Mouse (Mus musculus) left cerebral cortex, adult 8-10 months (tissue): ENCODE measurements around the gene Foxc2. TPM values are rescaled to one million over a fixed set of nuclear protein-coding genes. Genes with fewer than 3 reads are reported as not detected.

Source experiments
- DNase-seq, 2 experiments: peaks; one replicate each; pipeline ENCODE4 v3.0.0; 2022; ENCODE audit warnings: low spot score in 2 of 2
- total RNA-seq, 4 experiments: library from RNA; stranded (reverse); gene quantifications; 2 replicates each; pipeline ENCODE4 v1.2.4; 2022

Gene Foxc2
- 1 to 10 TPM; 1.2 to 2.2 (median 1.9) TPM for total RNA-seq

GRCm38 (mm10) chr8:121115948-121116347, at the start of gene Foxc2:
Gene Foxc2, plus strand, starts transcription at chr8:121116171.
- peak in 1 of 2 experiments; percentile 42 for DNase-seq

GRCm38 (mm10) chr8:121071454-121071853, 44.5 kb upstream of the Foxc2 start:
- no peak for DNase-seq

GRCm38 (mm10) chr8:121072406-121073130, 43.4 kb upstream of the Foxc2 start:
- DNase-seq, result no peak

DNA sequence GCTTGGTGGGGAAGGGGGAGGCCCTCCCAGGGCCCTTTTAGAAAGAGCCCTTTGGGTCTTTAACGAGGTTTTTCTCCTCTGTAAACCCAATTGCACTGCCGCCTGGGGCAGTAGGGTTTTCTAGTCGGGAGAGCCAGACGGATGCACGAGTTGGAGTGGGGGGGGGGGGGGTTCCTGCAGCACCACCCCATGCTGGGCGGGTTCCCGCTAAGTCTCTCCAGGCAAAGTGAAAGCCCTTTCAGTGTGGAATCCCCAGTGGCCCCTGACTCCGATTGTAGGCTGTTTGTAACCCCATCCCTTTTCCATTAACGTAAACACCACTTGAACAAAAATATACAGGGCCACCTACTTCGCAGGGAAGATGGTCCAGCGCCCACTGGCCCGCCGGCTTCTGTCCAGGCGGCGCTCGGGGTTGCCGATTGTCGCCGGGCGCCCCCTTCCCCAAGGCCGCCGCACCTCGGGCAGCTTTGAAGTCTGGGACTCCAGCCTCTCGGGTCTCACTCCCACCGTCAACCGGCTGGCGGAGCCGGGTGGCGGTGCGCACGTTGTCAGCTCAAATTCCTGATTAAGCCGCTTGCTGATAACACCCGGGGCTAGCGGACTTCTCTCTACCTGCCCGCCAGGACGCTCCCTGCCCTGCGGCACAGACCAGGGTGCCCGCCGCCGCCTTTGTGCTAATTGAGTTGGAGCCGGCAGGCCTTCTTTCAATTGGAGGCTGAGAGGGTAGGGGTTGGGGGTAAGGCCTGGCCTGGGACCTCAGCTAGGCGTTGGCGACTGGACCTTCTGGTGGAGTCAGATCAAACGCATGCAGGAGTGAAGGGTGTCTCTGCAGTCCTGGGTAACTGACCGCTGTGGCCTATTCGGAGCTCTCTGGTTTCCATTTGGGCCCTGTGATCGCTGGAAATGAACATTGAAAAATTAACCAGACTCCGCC, 42.5 kb upstream of the Foxc2 start:
- no peak for DNase-seq

GRCm38 (mm10) chr8:121074108-121074847, 41.7 kb upstream of the Foxc2 start:
- DNase-seq, result no peak

DNA sequence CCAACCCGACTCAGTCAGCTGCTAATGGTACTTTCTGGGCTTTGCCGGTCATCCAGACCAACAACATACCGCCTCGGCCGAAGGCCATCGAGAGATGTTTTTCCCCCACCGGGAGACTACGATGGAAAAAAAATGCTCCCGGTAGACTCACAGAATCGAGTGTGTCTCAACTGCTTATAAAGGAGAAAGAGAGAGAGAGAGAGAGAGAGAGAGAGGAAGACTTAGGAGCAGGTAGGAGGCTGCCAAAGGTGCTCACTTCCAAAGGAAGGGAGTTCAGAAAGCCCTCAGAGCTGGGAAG, 41.2 kb upstream of the Foxc2 start:
- no peak for DNase-seq

- no peak for DNase-seq
Observed at GRCm38 (mm10) chr8:121075936-121076335, 40.0 kb upstream of the Foxc2 start.

DNA sequence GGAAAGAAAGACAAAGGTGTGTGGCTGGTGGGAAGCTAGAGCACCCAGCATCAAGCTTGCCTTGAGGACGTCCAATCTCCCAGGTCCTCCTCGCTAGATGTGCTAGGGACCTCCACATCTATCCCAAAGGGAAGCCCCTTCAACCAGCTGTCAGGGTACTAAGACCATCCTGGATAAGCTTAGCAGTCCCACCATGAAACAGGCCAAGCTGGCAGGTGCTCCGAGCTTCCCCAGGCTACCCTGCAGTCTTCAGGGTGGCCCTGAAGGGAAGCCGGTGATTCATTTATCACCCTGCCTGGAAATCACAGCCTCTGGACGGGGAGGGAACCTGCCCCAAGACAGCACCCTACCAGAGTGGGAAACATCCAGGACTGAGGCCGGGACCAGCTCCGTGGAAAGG, 39.4 kb upstream of the Foxc2 start:
- no peak for DNase-seq

DNA sequence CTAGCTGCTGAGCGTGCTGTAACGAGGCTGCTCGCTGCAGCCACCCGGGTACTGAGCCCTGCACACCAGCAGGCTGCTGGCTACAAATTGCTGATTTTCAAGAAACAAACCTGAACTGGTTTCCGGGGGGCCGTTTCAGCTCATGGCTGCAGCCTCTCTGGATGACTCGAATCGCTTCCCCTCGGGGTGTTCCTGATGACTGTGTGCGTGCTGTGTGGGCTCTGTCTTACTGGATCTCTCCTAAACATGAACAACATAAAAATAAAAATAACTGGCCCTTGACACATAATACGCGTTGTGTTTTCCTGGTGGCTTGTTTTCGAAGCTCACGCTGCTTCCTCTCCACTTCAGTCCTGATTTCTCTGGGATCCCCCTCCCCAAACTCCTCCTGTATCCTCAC, 37.2 kb upstream of the Foxc2 start:
- DNase-seq, result no peak

GRCm38 (mm10) chr8:121079201-121079600, 36.8 kb upstream of the Foxc2 start:
- no peak for DNase-seq

DNA sequence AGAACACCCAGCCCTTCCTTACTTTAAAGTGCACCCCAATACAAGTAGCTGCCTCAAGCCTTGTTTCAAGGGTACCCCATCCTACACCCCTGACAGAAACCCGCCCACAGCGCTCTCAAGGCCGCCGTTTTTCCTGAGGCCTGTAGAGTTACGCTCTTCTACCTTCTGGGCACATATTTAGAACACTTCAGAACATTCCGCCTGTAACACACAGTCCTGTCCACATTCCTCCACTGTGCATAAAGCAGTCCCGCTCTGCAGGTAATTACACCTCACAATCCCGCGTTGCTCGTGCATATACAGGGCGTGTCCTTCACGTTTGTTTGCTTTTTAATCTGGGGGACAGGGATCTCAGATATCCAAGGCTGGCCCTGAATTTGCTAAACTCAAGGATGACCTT, 36.0 kb upstream of the Foxc2 start:
- DNase-seq, result no peak

DNA sequence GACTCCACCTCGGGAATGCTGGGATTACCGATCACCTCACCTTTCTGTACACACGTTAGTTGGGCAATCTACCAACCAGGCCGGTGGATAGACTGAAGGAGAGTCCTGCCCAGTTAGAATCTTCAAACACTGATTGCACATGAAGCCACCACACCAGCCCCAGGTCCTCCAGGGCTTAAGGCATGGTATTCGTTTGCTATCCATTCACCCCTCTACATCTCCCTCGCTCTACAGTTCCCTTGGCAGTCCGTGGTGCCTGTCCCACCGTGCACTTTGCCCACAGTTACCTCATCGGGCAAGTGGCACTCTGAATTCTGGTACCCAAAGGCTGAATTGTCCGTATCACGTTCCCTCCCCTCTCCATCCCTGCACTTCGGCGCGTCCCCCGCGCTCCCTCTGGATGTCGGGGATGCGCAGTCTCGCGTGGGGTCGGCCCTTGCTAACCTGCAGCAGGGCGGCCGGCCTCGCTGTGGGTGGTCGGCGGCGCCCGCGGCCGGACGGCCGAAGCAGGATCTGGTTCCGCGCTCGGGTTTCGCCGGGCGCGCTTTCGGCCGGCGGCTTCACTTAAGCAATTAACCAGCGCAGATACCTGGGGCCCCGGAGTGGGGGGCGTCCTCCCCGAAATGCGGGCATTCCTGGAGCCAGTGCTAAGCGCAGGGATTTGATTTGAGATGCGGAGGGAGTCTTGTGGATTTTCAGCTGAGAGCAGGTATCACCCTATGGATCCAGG, 35.4 kb upstream of the Foxc2 start:
- DNase-seq, result no peak

DNA sequence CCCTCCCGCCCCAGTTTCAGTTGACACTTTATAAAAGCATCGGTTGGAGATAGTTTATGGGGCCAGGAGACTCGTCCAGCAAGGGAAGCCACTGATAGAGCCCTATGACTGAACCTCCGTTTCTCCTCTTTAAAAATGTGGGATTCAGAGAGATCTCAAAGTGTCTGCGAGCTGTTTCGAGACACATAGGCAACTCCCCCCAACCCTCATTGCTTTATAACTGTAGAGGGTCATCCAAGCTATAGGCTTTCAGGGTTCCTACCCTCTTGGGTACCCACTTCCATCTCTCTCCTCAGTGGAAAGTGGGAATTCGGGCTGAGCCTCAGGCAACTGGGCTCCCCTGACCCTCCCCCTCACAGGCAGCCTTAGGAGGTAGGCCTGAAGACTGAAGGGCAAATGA, 34.6 kb upstream of the Foxc2 start:
- DNase-seq, result no peak

DNA sequence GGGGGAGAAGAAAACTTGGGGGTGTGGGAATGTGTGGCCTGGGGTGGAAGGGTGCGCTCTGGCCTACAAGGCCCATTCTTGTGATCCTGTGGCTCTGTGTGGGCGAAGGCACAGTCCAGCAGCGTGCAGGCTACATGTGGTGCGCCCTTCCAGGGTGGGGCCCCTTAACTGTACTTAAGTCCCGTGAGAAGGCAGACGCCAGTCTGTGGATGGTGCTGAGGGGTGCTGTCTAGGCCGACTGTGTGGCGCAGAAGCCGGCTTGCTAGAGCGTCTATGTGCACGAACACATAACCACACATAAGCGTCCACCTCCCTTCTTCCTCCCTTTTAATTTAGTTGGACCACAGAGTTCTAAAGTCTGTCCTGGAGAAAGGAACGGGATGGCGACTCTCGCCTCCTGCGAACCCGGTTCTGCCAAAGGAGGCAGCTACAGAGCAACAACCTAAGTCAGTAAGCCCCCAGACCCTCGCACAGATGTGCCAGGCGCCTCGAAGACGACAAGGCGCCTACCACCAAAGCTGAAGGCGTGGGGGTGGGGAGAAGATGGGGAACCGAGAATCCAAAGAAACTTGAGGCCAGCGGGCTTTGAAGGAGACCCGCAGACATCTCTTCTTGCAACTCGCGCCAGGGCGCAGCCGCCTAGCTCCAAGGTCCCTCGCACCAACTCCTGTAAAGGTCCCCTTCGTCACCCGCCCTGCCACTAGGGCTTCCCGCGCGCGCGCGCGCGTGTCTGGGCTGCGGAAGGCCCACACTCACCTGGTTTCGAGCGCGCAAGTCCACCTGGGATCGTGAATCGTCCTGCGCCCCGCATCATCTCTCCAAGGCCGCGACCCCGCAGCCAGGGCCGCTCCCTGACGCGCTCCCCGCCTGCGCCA, 33.5 kb upstream of the Foxc2 start:
- no peak for DNase-seq

DNA sequence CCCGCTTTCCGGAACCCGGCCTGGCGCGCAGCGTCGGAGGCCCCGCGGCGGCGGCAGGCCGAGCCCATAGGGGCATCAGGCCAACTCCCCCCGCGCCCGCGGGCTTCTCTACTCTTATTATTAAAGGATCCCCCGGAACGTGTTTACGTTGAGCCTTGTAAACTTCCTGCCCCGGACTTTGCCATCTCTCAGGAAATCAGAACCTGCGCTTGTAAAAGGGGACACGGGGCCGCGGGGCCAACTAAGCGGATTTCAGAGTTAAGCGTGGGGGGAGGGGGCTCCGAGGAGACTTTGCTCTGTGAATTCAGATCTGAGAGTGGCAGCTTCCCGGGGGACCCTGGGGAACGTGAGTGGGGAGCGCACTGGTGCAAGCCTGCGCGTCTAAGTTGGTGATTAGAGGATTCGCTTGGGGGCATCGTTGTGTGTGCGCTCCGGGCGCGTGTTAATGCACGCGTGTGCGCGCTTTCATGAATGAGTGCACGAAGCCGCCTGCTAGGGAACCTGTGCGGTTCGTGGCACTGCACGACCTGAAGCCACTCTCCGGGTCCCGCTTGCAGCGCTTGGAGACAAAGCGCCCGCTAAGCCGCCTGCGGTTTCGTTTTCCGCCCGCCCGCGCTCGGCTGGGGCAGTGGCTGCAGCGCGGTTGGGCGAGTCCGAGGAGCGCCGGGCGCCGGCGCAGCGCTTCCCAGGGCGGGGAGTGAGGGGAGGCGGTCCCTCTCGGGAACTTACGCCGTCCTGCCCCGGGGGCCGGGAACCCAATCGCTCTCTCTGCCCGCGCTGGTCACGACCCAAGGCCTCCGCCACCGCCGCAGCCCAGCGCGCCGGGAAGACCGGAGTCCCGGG, 32.7 kb upstream of the Foxc2 start:
- DNase-seq, result peak in 1 of 2 experiments; percentile 13

DNA sequence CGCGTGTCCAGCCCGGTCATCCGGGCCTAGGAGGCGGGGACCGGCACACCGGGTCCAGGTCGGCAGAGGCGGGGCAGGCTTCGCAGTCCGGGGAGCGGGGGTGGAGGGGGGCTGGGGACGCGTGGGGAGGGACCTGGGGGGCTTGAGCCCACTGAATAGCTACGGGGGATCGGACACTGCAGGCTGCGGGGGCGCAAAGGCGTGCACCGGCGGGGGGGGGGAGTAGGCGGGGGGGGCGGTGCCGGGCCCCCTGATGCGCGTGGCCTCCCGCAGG, 32.1 kb upstream of the Foxc2 start:
- no peak for DNase-seq

GRCm38 (mm10) chr8:121084210-121084951, 31.6 kb upstream of the Foxc2 start, which contains the start of gene Foxf1:
Gene Foxf1, plus strand, starts transcription at chr8:121084386.
- DNase-seq, result no peak

DNA sequence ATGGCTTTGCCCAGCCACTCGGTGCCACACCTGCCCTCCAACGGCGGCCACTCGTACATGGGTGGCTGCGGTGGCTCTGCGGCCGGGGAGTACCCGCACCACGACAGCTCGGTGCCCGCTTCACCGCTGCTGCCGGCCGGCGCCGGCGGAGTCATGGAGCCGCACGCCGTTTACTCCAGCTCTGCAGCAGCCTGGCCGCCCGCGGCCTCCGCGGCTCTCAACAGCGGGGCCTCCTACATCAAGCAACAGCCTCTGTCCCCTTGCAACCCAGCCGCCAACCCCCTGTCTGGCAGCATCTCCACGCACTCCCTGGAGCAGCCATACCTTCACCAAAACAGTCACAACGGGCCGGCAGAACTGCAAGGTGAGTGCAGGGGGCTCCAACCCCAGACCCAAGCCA, 31.0 kb upstream of the Foxc2 start:
- no peak for DNase-seq

DNA sequence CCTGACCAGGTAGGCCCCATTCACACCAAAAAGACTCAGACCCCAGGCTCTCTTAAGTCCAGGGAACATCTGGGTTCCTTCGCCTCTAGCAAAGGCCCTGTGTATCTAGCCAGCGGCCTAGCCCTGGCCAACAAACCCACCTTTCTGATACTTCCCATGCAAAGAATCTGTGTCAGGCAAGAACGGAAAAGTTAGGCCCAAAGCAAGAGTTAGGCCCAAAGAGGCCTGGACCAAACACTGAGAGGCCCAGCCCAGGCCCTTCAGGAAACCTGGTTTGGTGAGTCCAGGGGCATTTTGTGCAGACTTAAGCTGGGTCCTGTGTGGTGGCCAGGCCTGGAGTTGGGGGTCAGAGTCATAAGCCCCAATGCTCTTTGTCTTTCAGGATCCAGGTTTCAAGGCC, 30.4 kb upstream of the Foxc2 start:
- DNase-seq, result no peak
